Mouse (Mus musculus): ENCODE results near the gene Lrrfip1. TPM values are rescaled to one million over a fixed set of nuclear protein-coding genes. Genes with fewer than 3 reads are reported as not detected.

Lrrfip1 gene
- polyA plus RNA-seq, 1 experiment from 2014 or later = 26.2 TPM

GRCm38 (mm10) chr1:90967583-90967982 lies 31.0 kb upstream of the Lrrfip1 start:
- no peak overlapping the region for H3K9ac ChIP-seq (ENCODE audit: low read length)
- H3K36me3 ChIP-seq (ENCODE audit: control insufficient read depth, insufficient read depth, low read length) = no peaks in the 10 kb centered on the region
- ATAC-seq (ENCODE audit: insufficient number of reproducible peaks, low FRiP score, low TSS enrichment, low read depth) = no peak
- H3K4me1 ChIP-seq (ENCODE audit: control insufficient read depth, insufficient read depth, low read length) = peaks cover 7% of the 10 kb centered on the region
- no peak overlapping the region for H3K27ac ChIP-seq (replicated peaks; ENCODE audit: low read depth, low read length)
- no peak overlapping the region for H3K4me2 ChIP-seq (ENCODE audit: low read depth, severe bottlenecking)
- no peak overlapping the region for H3K4me3 ChIP-seq (ENCODE audit: low read depth, low read length)
- no peaks in the 10 kb centered on the region for H3K9me3 ChIP-seq (ENCODE audit: control insufficient read depth, low read length)
- DNase-seq (ENCODE audit: low spot score) = no peak
- WGBS = 82% methylated on average over 7 of the region's 7 CpGs
- H3K27me3 ChIP-seq (ENCODE audit: control insufficient read depth, insufficient read depth, low read length) = no peaks in the 10 kb centered on the region

- ATAC-seq (ENCODE audit: insufficient number of reproducible peaks, low FRiP score, low TSS enrichment, low read depth) (no peak), DNase-seq (ENCODE audit: low spot score) (no peak)
- WGBS = 77% methylated on average over 4 of the region's 4 CpGs
- Histone ChIP-seq H3K36me3 (ENCODE audit: control insufficient read depth, insufficient read depth, low read length) (no peaks in the 10 kb centered on the region), H3K4me1 (ENCODE audit: control insufficient read depth, insufficient read depth, low read length) (peaks cover 7% of the 10 kb centered on the region), H3K4me2 (ENCODE audit: low read depth, severe bottlenecking) (no peak overlapping the region), H3K27ac (replicated peaks; ENCODE audit: low read depth, low read length) (no peak overlapping the region), H3K9me3 (ENCODE audit: control insufficient read depth, low read length) (no peaks in the 10 kb centered on the region), H3K27me3 (ENCODE audit: control insufficient read depth, insufficient read depth, low read length) (no peaks in the 10 kb centered on the region), H3K4me3 (ENCODE audit: low read depth, low read length) (no peak overlapping the region), H3K9ac (ENCODE audit: low read length) (no peak overlapping the region)
These were observed 29.9 kb upstream of the Lrrfip1 start for GRCm38 (mm10) chr1:90968649-90969048.

- Histone ChIP-seq H3K4me3 (ENCODE audit: low read depth, low read length) (no peak within 1 kb of the TSS), H3K4me1 (ENCODE audit: control insufficient read depth, insufficient read depth, low read length) (peaks cover 7% of the 10 kb centered on the region), H3K27me3 (ENCODE audit: control insufficient read depth, insufficient read depth, low read length) (no peaks in the 10 kb centered on the region), H3K9ac (ENCODE audit: low read length) (peak within 1 kb of the TSS; percentile 37; the same call in 1 of the 2 replicates), H3K9me3 (ENCODE audit: control insufficient read depth, low read length) (no peaks in the 10 kb centered on the region), H3K4me2 (ENCODE audit: low read depth, severe bottlenecking) (0 out of 2 replicates have a peak within 1 kb of the TSS, but pooled peaks have one; percentile 7), H3K36me3 (ENCODE audit: control insufficient read depth, insufficient read depth, low read length) (no peaks in the 10 kb centered on the region), H3K27ac (replicated peaks; ENCODE audit: low read depth, low read length) (no peak within 1 kb of the TSS)
- WGBS = 19% methylated on average over 9 of the region's 9 CpGs
- DNase-seq (ENCODE audit: low spot score) (no peak), ATAC-seq (ENCODE audit: insufficient number of reproducible peaks, low FRiP score, low TSS enrichment, low read depth) (no peak)
These were observed 29.2 kb upstream of the Lrrfip1 start, which contains the start of gene Rab17 for GRCm38 (mm10) chr1:90969347-90969784. Gene Rab17 (minus strand): TSS chr1:90969661.

GRCm38 (mm10) chr1:90969881-90970390 lies 28.6 kb upstream of the Lrrfip1 start:
- WGBS = 75% methylated on average over 10 of the region's 10 CpGs
- H3K27me3 ChIP-seq (ENCODE audit: control insufficient read depth, insufficient read depth, low read length) = no peaks in the 10 kb centered on the region
- H3K4me2 ChIP-seq (ENCODE audit: low read depth, severe bottlenecking) = no peak overlapping the region
- H3K4me1 ChIP-seq (ENCODE audit: control insufficient read depth, insufficient read depth, low read length) = peaks cover 7% of the 10 kb centered on the region
- no peak overlapping the region for H3K9ac ChIP-seq (ENCODE audit: low read length)
- DNase-seq (ENCODE audit: low spot score) (no peak), ATAC-seq (ENCODE audit: insufficient number of reproducible peaks, low FRiP score, low TSS enrichment, low read depth) (no peak)
- H3K9me3 ChIP-seq (ENCODE audit: control insufficient read depth, low read length) = no peaks in the 10 kb centered on the region
- no peak overlapping the region for H3K27ac ChIP-seq (replicated peaks; ENCODE audit: low read depth, low read length)
- H3K36me3 ChIP-seq (ENCODE audit: control insufficient read depth, insufficient read depth, low read length) = no peaks in the 10 kb centered on the region
- no peak overlapping the region for H3K4me3 ChIP-seq (ENCODE audit: low read depth, low read length)

GRCm38 (mm10) chr1:90972911-90973573 lies 25.5 kb upstream of the Lrrfip1 start:
- H3K27ac ChIP-seq (replicated peaks; ENCODE audit: low read depth, low read length) = no peak overlapping the region
- H3K9ac ChIP-seq (ENCODE audit: low read length) = no peak overlapping the region
- peak; percentile 98 for DNase-seq (ENCODE audit: low spot score)
- ATAC-seq (ENCODE audit: insufficient number of reproducible peaks, low FRiP score, low TSS enrichment, low read depth) = peak; percentile 75; the same call in 1 of the 2 replicates
- H3K27me3 ChIP-seq (ENCODE audit: control insufficient read depth, insufficient read depth, low read length) = no peaks in the 10 kb centered on the region
- H3K4me3 ChIP-seq (ENCODE audit: low read depth, low read length) = no peak overlapping the region
- H3K4me2 ChIP-seq (ENCODE audit: low read depth, severe bottlenecking) = no peak overlapping the region; the same call in 1 of the 2 replicates
- H3K9me3 ChIP-seq (ENCODE audit: control insufficient read depth, low read length) = no peaks in the 10 kb centered on the region
- 29% methylated on average over 9 of the region's 9 CpGs for WGBS
- H3K36me3 ChIP-seq (ENCODE audit: control insufficient read depth, insufficient read depth, low read length) = no peaks in the 10 kb centered on the region
- peaks cover 7% of the 10 kb centered on the region for H3K4me1 ChIP-seq (ENCODE audit: control insufficient read depth, insufficient read depth, low read length)

GRCm38 (mm10) chr1:90973574-90973911 lies 25.0 kb upstream of the Lrrfip1 start:
- no peak overlapping the region for H3K9ac ChIP-seq (ENCODE audit: low read length)
- DNase-seq (ENCODE audit: low spot score) (no peak), ATAC-seq (ENCODE audit: insufficient number of reproducible peaks, low FRiP score, low TSS enrichment, low read depth) (no peak)
- no peaks in the 10 kb centered on the region for H3K36me3 ChIP-seq (ENCODE audit: control insufficient read depth, insufficient read depth, low read length)
- H3K4me1 ChIP-seq (ENCODE audit: control insufficient read depth, insufficient read depth, low read length) = peaks cover 7% of the 10 kb centered on the region
- 95% methylated on average over 2 of the region's 2 CpGs for WGBS
- H3K4me3 ChIP-seq (ENCODE audit: low read depth, low read length) = no peak overlapping the region
- H3K27ac ChIP-seq (replicated peaks; ENCODE audit: low read depth, low read length) = no peak overlapping the region
- no peaks in the 10 kb centered on the region for H3K9me3 ChIP-seq (ENCODE audit: control insufficient read depth, low read length)
- no peaks in the 10 kb centered on the region for H3K27me3 ChIP-seq (ENCODE audit: control insufficient read depth, insufficient read depth, low read length)
- no peak overlapping the region for H3K4me2 ChIP-seq (ENCODE audit: low read depth, severe bottlenecking)

GRCm38 (mm10) chr1:90974906-90975649 lies 23.5 kb upstream of the Lrrfip1 start:
- Histone ChIP-seq H3K9ac (ENCODE audit: low read length) (no peak overlapping the region), H3K27ac (replicated peaks; ENCODE audit: low read depth, low read length) (no peak overlapping the region), H3K9me3 (ENCODE audit: control insufficient read depth, low read length) (no peaks in the 10 kb centered on the region), H3K36me3 (ENCODE audit: control insufficient read depth, insufficient read depth, low read length) (no peaks in the 10 kb centered on the region), H3K4me1 (ENCODE audit: control insufficient read depth, insufficient read depth, low read length) (no peaks in the 10 kb centered on the region; the same call in 1 of the 2 replicates), H3K4me3 (ENCODE audit: low read depth, low read length) (no peak overlapping the region), H3K4me2 (ENCODE audit: low read depth, severe bottlenecking) (no peak overlapping the region), H3K27me3 (ENCODE audit: control insufficient read depth, insufficient read depth, low read length) (no peaks in the 10 kb centered on the region)
- ATAC-seq (ENCODE audit: insufficient number of reproducible peaks, low FRiP score, low TSS enrichment, low read depth) = no peak
- 39% methylated on average over 12 of the region's 12 CpGs for WGBS
- no peak for DNase-seq (ENCODE audit: low spot score)

- H3K4me1 ChIP-seq (ENCODE audit: control insufficient read depth, insufficient read depth, low read length) = no peaks in the 10 kb centered on the region; the same call in 1 of the 2 replicates
- no peaks in the 10 kb centered on the region for H3K9me3 ChIP-seq (ENCODE audit: control insufficient read depth, low read length)
- no peak overlapping the region for H3K4me2 ChIP-seq (ENCODE audit: low read depth, severe bottlenecking)
- H3K27ac ChIP-seq (replicated peaks; ENCODE audit: low read depth, low read length) = no peak overlapping the region
- H3K9ac ChIP-seq (ENCODE audit: low read length) = no peak overlapping the region
- 86% methylated on average over 4 of the region's 4 CpGs for WGBS
- H3K27me3 ChIP-seq (ENCODE audit: control insufficient read depth, insufficient read depth, low read length) = no peaks in the 10 kb centered on the region
- ATAC-seq (ENCODE audit: insufficient number of reproducible peaks, low FRiP score, low TSS enrichment, low read depth) (no peak), DNase-seq (ENCODE audit: low spot score) (no peak)
- H3K36me3 ChIP-seq (ENCODE audit: control insufficient read depth, insufficient read depth, low read length) = no peaks in the 10 kb centered on the region
- no peak overlapping the region for H3K4me3 ChIP-seq (ENCODE audit: low read depth, low read length)
These were observed 22.6 kb upstream of the Lrrfip1 start for GRCm38 (mm10) chr1:90975960-90976359.
